Mouse (Mus musculus): ENCODE results near the gene Crybg1.
"Not testable (repeated sequence)": the region's sequence is repeated elsewhere in the genome, so short reads cannot be mapped to it uniquely, and the experiment has no call there.

The Crybg1 gene

GRCm38 (mm10) chr10:43964943-43965342, 183.7 kb downstream of the Crybg1 start:
- no peak for DNase-seq (ENCODE audit: low spot score)

GRCm38 (mm10) chr10:43953942-43954341, 194.7 kb downstream of the Crybg1 start:
- no peak for DNase-seq (ENCODE audit: low spot score)

GRCm38 (mm10) chr10:43945435-43945834, 203.2 kb downstream of the Crybg1 start:
- no peak for DNase-seq (ENCODE audit: low spot score)

GRCm38 (mm10) chr10:43943736-43944135, 204.9 kb downstream of the Crybg1 start:
- no peak for DNase-seq (ENCODE audit: low spot score)

GRCm38 (mm10) chr10:43939136-43939662, 209.5 kb downstream of the Crybg1 start:
- DNase-seq (ENCODE audit: low spot score): no peak

GRCm38 (mm10) chr10:43928596-43928995, 220.1 kb downstream of the Crybg1 start:
- DNase-seq (ENCODE audit: low spot score): no peak

GRCm38 (mm10) chr10:43927736-43928135, 220.9 kb downstream of the Crybg1 start:
- no peak for DNase-seq (ENCODE audit: low spot score)

GRCm38 (mm10) chr10:43925776-43926175, 222.9 kb downstream of the Crybg1 start:
- not testable (repeated sequence) for DNase-seq (ENCODE audit: low spot score)

GRCm38 (mm10) chr10:43923096-43923495, 225.6 kb downstream of the Crybg1 start:
- no peak for DNase-seq (ENCODE audit: low spot score)

- peak; percentile 28 for DNase-seq (ENCODE audit: low spot score)
Measured at GRCm38 (mm10) chr10:43918696-43919608, 229.7 kb downstream of the Crybg1 start.

GRCm38 (mm10) chr10:43916737-43917136, 231.9 kb downstream of the Crybg1 start:
- DNase-seq (ENCODE audit: low spot score): no peak

GRCm38 (mm10) chr10:43916181-43916580, 232.5 kb downstream of the Crybg1 start:
- DNase-seq (ENCODE audit: low spot score): no peak

- DNase-seq (ENCODE audit: low spot score): no peak
Measured at GRCm38 (mm10) chr10:43912236-43912635, 236.4 kb downstream of the Crybg1 start.

- DNase-seq (ENCODE audit: low spot score): no peak
Measured at GRCm38 (mm10) chr10:43910873-43911142, 237.8 kb downstream of the Crybg1 start.

GRCm38 (mm10) chr10:43910032-43910872, 238.4 kb downstream of the Crybg1 start:
- DNase-seq (ENCODE audit: low spot score): no peak

GRCm38 (mm10) chr10:43904569-43904968, 244.1 kb downstream of the Crybg1 start:
- no peak for DNase-seq (ENCODE audit: low spot score)

- peak; percentile 93 for DNase-seq (ENCODE audit: low spot score)
Measured at GRCm38 (mm10) chr10:43901578-43902194, 247.0 kb downstream of the Crybg1 start, which contains the start of the genes Qrsl1 and Rtn4ip1. Gene Qrsl1, minus strand, starts transcription at chr10:43901745. Gene Rtn4ip1, plus strand, starts transcription at chr10:43901807.

GRCm38 (mm10) chr10:43900883-43901570, 247.6 kb downstream of the Crybg1 start:
- no peak for DNase-seq (ENCODE audit: low spot score)

Measured in testis, postnatal 14 days (tissue).